In genomic region chr14:78725307-78725956, GRCm38 (mm10) we compare ENCODE assay signal across 8 mouse cellular contexts. TPM values are rescaled to one million over a fixed set of nuclear protein-coding genes. Genes with fewer than 3 reads are reported as not detected.
DNase-seq lines count a peak whose midpoint lies in the region; ATAC-seq lines count a peak whose summit lies in the region.

No protein-coding gene starts in this region.

- H3K9ac ChIP-seq in limb, embryonic 12.5 days (replicated peaks) = peak overlapping the region; percentile 71
- peak overlapping the region; percentile 65 for H3K9ac ChIP-seq in midbrain, embryonic 11.5 days (ENCODE audit: low read length)

- 0 out of 2 replicates have a peak, but pooled peaks have one; percentile 29 for ATAC-seq in frontal cortex, adult (ENCODE audit: low TSS enrichment)
- ATAC-seq in limb, embryonic 12.5 days (ENCODE audit: insufficient number of reproducible peaks, insufficient read depth, low FRiP score, low TSS enrichment, low read depth) = peak; percentile 37; the same call in 1 of the 2 replicates
- peak; percentile 2; the same call in 1 of the 2 replicates for ATAC-seq in midbrain, embryonic 11.5 days (ENCODE audit: low FRiP score)

- peak overlapping the region; percentile 97 for H3K4me2 ChIP-seq in limb, embryonic 12.5 days
- H3K4me2 ChIP-seq in midbrain, embryonic 11.5 days = peak overlapping the region; percentile 96

- peak overlapping the region; percentile 80 for H3K27ac ChIP-seq in embryonic facial prominence, embryonic 10.5 days (replicated peaks)
- H3K27ac ChIP-seq in limb, embryonic 12.5 days = no peak overlapping the region
- H3K27ac ChIP-seq in midbrain, embryonic 11.5 days (ENCODE audit: low read depth, low read length) = no peak overlapping the region

- DNase-seq in frontal cortex, postnatal 36 days (ENCODE audit: low spot score in 2 of 2) = no peak
- DNase-seq in embryonic facial prominence, embryonic 10.5 days (ENCODE audit: low spot score) = peak; percentile 35
- peak; percentile 6 for DNase-seq in heart, postnatal 25 days (ENCODE audit: low spot score)
- peak; percentile 94 for DNase-seq in midbrain, embryonic 11.5 days (ENCODE audit: low spot score, missing footprints)
- DNase-seq in layer of hippocampus, postnatal 10 days (ENCODE audit: low spot score in 2 of 2) = no peak
- DNase-seq in right cerebral cortex, postnatal 25 days = no peak

- H3K9me3 ChIP-seq in embryonic facial prominence, embryonic 10.5 days = no peaks in the 10 kb centered on the region
- H3K9me3 ChIP-seq in limb, embryonic 12.5 days = no peaks in the 10 kb centered on the region
- no peaks in the 10 kb centered on the region for H3K9me3 ChIP-seq in midbrain, embryonic 11.5 days (ENCODE audit: control insufficient read depth, low read length)

- peak overlapping the region; percentile 79 for H3K4me3 ChIP-seq in embryonic facial prominence, embryonic 10.5 days
- peak overlapping the region; percentile 69 for H3K4me3 ChIP-seq in limb, embryonic 12.5 days (replicated peaks)
- peak overlapping the region; percentile 57 for H3K4me3 ChIP-seq in midbrain, embryonic 11.5 days (ENCODE audit: low read depth, low read length)

- peaks cover 58% of the 10 kb centered on the region for H3K27me3 ChIP-seq in embryonic facial prominence, embryonic 10.5 days (replicated peaks; ENCODE audit: low read depth, poor library complexity, severe bottlenecking)
- H3K27me3 ChIP-seq in limb, embryonic 12.5 days = peaks cover 22% of the 10 kb centered on the region
- peaks cover 15% of the 10 kb centered on the region for H3K27me3 ChIP-seq in midbrain, embryonic 11.5 days (ENCODE audit: control insufficient read depth, insufficient read depth, low read length)

- peaks cover 25% of the 10 kb centered on the region for H3K4me1 ChIP-seq in embryonic facial prominence, embryonic 10.5 days
- H3K4me1 ChIP-seq in limb, embryonic 12.5 days (replicated peaks) = peaks cover 14% of the 10 kb centered on the region
- peaks cover 5% of the 10 kb centered on the region; the same call in 1 of the 2 replicates for H3K4me1 ChIP-seq in midbrain, embryonic 11.5 days (ENCODE audit: control insufficient read depth, insufficient read depth, low read length)

- no peaks in the 10 kb centered on the region for H3K36me3 ChIP-seq in embryonic facial prominence, embryonic 10.5 days (replicated peaks)
- no peaks in the 10 kb centered on the region for H3K36me3 ChIP-seq in limb, embryonic 12.5 days
- no peaks in the 10 kb centered on the region for H3K36me3 ChIP-seq in midbrain, embryonic 11.5 days (ENCODE audit: control insufficient read depth, insufficient read depth, low read length)

- intact Hi-C loops in heart, postnatal 25 days (cut with DNase I) = no loop called here

- 2% methylated on average over 26 of the region's 26 CpGs for WGBS in embryonic facial prominence, embryonic 10.5 days
- WGBS in limb, embryonic 12.5 days = 2% methylated on average over 26 of the region's 26 CpGs
- 2% methylated on average over 26 of the region's 26 CpGs for WGBS in midbrain, embryonic 11.5 days

RNA-seq across cellular contexts. Expression of gene Dgkh, which starts 7.1 kb away (rescaled TPM):
- 0.81 and 0.84 TPM in 2 replicates for polyA plus RNA-seq in embryonic facial prominence, embryonic 10.5 days (2016; fragmentation: Nextera tagmentation; extraction: Ambion mirVana)
- 1 to 10 TPM; 6.1 to 7.8 TPM for total RNA-seq in heart, postnatal 25 days (2021)
- 1.1 and 2.6 TPM in 2 replicates for polyA plus RNA-seq in limb, embryonic 12.5 days (2016; fragmentation: Nextera tagmentation; extraction: Ambion mirVana)
- polyA plus RNA-seq in midbrain, embryonic 11.5 days (2014; fragmentation: Nextera tagmentation; extraction: Ambion mirVana) = 1.7 and 1.8 TPM in 2 replicates
- 10 to 100 TPM; 62.3 to 63.5 TPM for total RNA-seq in layer of hippocampus, postnatal 10 days (2021)

Comparison
In these comparisons a context has a peak if more than half of its experiments do, and no peak if none do; other contexts are left out.
1. DNase-seq: peak in embryonic facial prominence, embryonic 10.5 days (single experiment), heart, postnatal 25 days (single experiment) and midbrain, embryonic 11.5 days (single experiment); none in frontal cortex, postnatal 36 days (0 of 2), layer of hippocampus, postnatal 10 days (0 of 2) and right cerebral cortex, postnatal 25 days (single experiment).
2. Peak in every context shown above with its lines, with median percentiles within 50 percentile points of each other: ATAC-seq and H3K4me3 ChIP-seq.